Mouse (Mus musculus) left cerebral cortex, postnatal 36 days (tissue): ENCODE results near the gene Rasgef1b. TPM values are rescaled to one million over a fixed set of nuclear protein-coding genes. Genes with fewer than 3 reads are reported as not detected.
A peak's percentile ranks its signal among the peaks of the same experiment; 100 is the strongest.

Experiments used
- DNase-seq, 2 experiments: peaks; one replicate each; pipeline ENCODE4 v3.0.0; 2021 to 2022; ENCODE audit warnings: low spot score in 2 of 2, mixed read lengths in 1 of 2
- intact Hi-C: fragments of 180-260 bp; cut with DNase I; formaldehyde crosslinking; loops from one replicate; pipeline ENCODE4 v1.15.1; 2025
- total RNA-seq, 2 experiments: library from RNA; stranded (reverse); gene quantifications; 2 replicates each; pipeline ENCODE4 v1.2.3; 2021

Gene Rasgef1b
- total RNA-seq, 2 experiments from 2014 or later = 85.1 to 90.1 TPM

DNA sequence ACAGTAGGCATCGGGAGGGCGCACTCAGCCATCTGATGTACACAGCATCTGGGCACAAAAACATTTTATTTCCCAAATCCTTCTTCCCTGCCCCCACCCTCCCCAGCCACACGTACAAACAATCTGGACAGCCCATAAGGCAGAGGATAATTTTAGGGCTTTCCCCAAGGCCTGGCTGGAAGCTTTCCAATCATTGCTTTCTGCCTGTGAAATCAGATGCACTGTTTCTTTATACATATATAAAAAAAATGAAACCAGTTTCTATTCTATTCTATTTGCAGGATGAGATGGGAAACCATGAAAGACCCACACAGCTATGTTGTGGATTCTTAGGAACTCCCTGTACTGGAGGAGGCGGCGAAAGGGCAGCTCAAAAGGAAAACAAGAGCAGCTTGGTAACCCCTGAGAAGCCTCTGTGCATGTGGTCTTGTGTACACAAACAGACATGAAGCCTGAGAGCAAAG is 13.6 kb downstream of the Rasgef1b start:
- DNase-seq = peak; percentile 56 to 59
- intact Hi-C loops = loop anchor here (10.0 kb wide), 3 partner anchors 179 to 461 kb away; no protein-coding TSS in a partner anchor

- intact Hi-C loops = loop anchor here (10.0 kb wide), 3 partner anchors 183 to 457 kb away; no protein-coding TSS in a partner anchor
Measured at GRCm38 (mm10) chr5:99711947-99712346, 16.9 kb downstream of the Rasgef1b start.

GRCm38 (mm10) chr5:99708706-99709105 is 20.2 kb downstream of the Rasgef1b start:
- intact Hi-C loops = no loop called here
- DNase-seq = peak in 1 of 2 experiments; percentile 40

More at GRCm38 (mm10) chr5:99711947-99712346, 16.9 kb downstream of the Rasgef1b start:
- DNase-seq = no peak

- intact Hi-C loops = no loop called here
- DNase-seq = no peak
Measured at GRCm38 (mm10) chr5:99707261-99707660, 21.6 kb downstream of the Rasgef1b start.

DNA sequence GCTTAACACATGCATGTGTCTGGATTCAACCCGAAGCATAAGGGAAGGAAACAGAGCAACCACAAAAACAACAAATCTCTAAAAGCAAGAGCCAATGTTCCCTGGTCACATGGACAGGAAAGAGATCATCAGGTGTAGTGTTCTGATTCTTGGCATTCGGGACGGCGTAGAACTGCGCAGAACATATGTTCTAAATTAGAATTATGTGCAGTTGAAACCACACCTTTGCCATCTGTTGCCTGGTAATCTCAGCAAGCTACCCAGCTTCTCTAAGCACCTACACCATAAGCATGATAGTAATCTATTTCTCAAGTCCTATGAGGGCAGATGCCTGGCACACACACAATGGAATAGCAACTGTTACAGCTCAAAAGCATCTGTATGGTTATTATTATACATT is 27.1 kb downstream of the Rasgef1b start:
- DNase-seq = no peak
- intact Hi-C loops = no loop called here

DNA sequence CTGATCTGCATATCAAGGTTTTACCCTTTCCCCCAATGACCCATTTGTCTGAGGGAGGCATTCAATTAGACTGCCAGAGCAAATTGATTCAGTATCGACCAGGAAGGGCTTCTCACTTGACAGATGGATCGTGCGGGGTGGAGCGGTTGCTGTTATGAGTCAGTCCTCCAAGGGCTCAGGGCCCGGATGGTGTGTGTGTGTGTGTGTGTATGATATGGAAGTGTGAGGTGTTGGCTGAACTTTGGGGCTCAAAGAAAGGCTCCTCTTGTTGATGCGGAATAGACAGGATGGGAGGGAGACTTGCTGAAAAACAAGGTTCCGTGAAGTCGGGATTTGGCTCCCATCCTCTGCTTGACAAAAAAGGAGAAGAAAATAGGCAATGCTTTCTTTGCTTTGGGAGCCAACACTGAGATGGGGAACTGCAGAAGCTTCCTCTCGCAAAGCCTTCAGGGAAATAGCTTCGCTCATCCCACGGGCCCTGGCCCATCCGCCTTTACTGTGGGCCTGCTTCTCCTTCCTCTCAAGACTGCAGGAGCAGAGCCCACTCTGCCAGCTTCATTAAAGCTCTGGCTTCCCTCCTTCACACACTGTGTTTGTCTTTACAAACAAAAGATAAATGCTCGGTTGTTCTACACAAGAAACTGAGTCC is 34.0 kb downstream of the Rasgef1b start:
- intact Hi-C loops = no loop called here
- peak; percentile 28 for DNase-seq

GRCm38 (mm10) chr5:99689909-99690308 is 39.0 kb downstream of the Rasgef1b start:
- intact Hi-C loops = no loop called here

GRCm38 (mm10) chr5:99687894-99688293 is 41.0 kb downstream of the Rasgef1b start:
- no peak for DNase-seq
- intact Hi-C loops = no loop called here

More at GRCm38 (mm10) chr5:99689909-99690308, 39.0 kb downstream of the Rasgef1b start:
- DNase-seq = no peak

GRCm38 (mm10) chr5:99684023-99684422 is 44.8 kb downstream of the Rasgef1b start:
- DNase-seq = no peak
- intact Hi-C loops = no loop called here

DNA sequence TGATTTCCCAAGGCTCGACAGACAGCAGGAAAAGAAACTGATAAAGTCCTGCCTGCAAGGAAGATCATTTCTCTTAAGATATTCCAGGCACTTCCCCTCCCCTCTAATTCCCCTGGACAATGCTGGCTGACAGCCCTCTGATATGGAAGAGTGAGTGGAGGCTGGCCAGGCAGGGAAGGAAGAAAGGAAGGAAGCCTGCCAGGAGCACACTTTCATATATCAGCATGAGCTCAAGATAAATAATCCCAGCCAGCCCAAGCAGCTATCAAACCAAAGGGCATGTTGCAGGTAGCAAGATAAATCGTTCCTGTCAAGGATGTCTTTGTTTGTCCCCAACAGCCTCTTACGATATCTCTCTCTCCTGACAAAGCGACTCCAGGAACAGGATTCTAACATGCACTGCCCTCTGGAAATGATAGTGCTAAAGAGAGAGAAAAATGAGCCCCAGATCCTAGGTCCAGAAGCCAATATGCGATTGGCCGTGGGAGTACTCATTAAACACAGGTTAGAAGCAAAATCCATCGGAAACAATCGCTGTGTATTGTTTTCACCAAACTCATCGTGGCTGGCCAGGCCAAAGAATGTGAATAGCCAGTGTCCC is 58.8 kb downstream of the Rasgef1b start:
- intact Hi-C loops = no loop called here

GRCm38 (mm10) chr5:99656024-99656423 is 72.8 kb downstream of the Rasgef1b start:
- intact Hi-C loops = no loop called here
- DNase-seq = no peak

More for the DNA sequence above, 58.8 kb downstream of the Rasgef1b start:
- DNase-seq = no peak

GRCm38 (mm10) chr5:99652931-99653330 is 75.9 kb downstream of the Rasgef1b start:
- intact Hi-C loops = no loop called here
- DNase-seq = no peak

DNA sequence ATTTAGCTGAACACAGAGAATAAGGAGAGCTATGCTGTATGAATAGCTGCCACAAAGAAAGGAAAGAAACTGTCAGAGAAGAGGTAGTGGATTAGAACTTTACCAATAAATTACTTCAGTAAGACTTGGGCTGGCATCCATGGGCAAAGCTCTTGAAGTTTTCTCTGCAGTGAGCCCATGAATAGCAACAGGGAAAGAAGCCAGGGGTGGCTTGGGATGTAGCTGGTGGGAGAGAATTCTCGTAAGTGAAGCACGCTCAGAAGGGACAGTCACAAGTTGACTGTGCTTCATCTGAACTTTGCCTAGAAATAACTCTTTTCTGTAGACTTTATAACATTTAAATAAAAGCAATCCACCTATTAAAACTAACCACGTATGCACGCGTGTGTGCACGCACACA is 87.5 kb downstream of the Rasgef1b start:
- DNase-seq = no peak
- intact Hi-C loops = no loop called here

GRCm38 (mm10) chr5:99636575-99636974 is 92.3 kb downstream of the Rasgef1b start:
- intact Hi-C loops = no loop called here

DNA sequence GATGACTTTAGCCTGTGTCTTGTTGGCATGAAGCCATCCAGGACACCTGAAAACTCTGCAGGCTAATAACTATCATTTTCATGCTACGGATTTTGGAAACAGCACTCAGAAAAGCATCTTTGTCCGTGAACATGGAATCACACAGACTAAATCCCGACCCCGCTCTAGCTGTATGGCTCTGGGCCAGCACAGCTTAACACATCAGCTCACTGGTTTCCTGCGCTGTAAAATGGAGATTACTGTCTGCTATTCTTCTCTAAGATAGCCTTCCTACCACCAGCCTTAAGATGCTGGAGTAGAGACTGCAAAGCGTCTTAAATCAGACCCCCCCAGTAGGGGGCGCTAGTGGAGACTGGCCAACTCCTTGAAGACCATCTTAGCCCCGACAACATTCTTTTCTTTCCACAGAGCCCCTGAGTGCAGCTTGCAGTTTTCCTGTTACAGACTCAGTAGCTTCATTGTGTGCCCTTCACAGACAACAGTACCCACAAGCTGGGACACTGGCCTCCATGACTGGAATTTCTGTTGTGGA is 94.8 kb downstream of the Rasgef1b start:
- intact Hi-C loops = no loop called here

More at GRCm38 (mm10) chr5:99636575-99636974, 92.3 kb downstream of the Rasgef1b start:
- no peak for DNase-seq

GRCm38 (mm10) chr5:99633548-99633947 is 95.3 kb downstream of the Rasgef1b start:
- no peak for DNase-seq
- intact Hi-C loops = no loop called here

More for the DNA sequence above, 94.8 kb downstream of the Rasgef1b start:
- DNase-seq = no peak

- no peak for DNase-seq
- intact Hi-C loops = no loop called here
Measured at GRCm38 (mm10) chr5:99632649-99633310, 96.1 kb downstream of the Rasgef1b start.

GRCm38 (mm10) chr5:99630087-99630486 is 98.8 kb downstream of the Rasgef1b start:
- intact Hi-C loops = no loop called here
- DNase-seq = no peak

- intact Hi-C loops = no loop called here
- no peak for DNase-seq
Measured at GRCm38 (mm10) chr5:99625603-99626002, 103.3 kb downstream of the Rasgef1b start.

DNA sequence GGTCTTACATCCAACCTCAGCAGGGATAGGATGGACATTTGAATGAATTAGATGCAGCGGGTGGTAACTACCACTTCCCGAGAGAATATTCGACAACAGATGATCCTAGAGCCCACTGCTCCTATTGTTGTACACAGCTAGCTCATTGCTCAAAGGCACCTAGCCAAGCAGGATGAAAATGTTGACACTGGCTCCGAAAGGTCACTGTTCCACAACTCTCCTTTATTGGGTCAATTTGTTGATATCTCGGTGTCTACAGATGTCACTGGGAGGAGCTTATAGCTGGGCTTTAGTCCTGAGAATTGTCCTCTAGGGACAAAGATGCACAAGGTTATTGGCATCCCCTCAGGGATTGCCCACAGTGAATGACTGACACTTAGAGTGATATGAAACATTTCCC is 108.1 kb downstream of the Rasgef1b start:
- no peak for DNase-seq
- intact Hi-C loops = no loop called here
